Mouse (Mus musculus): Measurements from ENCODE around the gene Gm10959. TPM values are rescaled to one million over a fixed set of nuclear protein-coding genes. Genes with fewer than 3 reads are reported as not detected.
"Not testable (repeated sequence)": the region's sequence is repeated elsewhere in the genome, so short reads cannot be mapped to it uniquely, and the experiment has no call there.

The Gm10959 gene
- polyA plus RNA-seq (2017; shearing (Covaris generic)): not detected

DNA sequence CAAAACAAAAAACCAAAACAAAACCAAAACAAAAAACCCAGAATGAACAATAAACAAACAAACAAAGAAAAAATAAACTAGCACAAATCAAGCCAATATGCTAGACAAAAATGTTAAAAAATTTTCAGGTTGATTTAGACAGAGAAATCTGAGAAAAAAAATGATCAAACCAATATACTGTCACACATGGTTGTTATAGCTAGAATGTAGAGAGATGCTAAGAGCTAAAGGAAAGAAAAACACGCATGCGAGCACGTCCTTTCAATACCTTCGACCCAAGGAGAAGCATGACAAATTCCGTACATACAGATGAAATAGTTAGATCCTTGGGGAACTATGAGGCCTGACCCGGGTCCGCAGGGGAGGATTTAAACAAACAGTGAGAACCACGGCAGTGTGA is at the start of gene Gm10959:
Gene Gm10959, minus strand, starts transcription at position 101 of the 400 bp plus-strand sequence.
- no peak for ATAC-seq

DNA sequence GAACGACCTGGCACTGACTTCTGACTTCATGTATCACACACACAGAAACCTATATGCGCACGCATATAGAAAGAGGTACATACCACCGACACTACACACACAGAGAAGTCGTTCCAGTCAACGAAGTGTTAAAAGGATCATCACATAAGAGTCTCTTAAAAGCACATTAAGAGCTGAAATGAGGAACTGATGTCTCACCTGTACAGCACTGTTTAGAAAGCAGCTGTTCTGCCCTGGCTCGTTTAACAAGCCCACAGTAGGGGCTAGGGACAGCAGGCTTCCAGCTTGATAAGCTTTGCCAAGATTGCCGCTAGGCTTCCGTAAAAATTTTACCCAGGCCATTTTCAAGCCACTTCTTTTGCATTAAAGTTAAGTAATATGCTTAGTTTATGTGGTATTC is 49.2 kb upstream of the Gm10959 start:
- no peak for ATAC-seq

DNA sequence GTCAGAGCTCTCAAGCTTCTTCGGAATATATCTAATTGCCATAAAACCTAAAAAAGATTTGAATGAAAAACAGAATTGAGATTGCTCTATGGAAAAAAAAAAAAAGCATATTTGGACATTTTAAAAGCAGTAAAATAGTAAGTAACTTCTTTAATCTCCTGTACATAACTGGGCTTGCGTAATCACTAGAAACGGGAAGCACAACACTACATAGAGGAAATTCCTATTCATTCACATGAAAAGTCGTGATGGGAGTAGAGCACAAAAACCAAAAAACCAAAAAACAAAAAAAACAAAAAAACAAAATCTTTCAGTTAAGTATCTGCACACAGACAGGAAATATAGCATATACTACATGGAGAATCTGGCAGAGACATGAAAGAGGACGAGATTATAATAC is 45.1 kb upstream of the Gm10959 start:
- ATAC-seq: no peak

DNA sequence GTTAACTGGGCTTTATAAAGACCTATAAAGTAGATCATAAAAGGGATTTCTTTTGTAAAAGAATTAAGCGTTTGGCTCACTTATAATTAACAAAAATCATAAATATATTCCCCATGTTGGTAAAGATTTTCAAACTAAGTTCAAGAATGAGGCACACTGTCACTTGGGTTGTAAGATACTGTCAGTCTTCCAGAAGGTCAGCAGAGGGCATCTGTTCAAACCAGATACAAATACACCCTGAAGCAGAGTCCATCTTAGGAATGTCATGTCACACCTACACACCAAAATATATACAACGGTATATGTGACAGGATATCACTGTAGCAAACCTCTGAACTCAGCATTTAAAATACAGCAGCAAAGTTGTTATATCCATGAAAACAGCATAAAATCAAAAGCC is 31.0 kb upstream of the Gm10959 start:
- ATAC-seq: no peak

DNA sequence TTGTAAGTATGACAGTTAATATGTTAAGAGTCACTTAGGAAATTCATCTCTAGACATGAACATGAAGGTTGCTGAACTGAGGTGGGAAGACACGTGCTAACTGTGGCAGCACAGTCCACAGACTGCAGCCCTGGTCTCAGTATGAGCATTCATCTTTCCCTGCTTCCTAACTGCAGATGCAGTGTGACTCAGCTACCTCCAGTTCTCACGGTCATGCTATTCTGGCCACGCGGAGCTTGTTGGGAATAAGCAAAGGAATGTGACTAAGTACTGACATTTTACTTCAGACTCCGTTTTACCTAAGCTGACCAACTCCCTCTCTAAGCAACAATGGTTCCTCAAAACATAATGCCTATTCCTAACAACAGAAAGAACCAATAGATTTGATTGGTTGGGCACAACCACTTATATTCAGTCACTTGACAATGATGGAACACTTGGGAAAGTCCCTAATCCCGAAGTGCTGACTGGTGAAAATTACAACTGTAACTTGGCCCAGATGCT is 24.3 kb upstream of the Gm10959 start:
- no peak for ATAC-seq

DNA sequence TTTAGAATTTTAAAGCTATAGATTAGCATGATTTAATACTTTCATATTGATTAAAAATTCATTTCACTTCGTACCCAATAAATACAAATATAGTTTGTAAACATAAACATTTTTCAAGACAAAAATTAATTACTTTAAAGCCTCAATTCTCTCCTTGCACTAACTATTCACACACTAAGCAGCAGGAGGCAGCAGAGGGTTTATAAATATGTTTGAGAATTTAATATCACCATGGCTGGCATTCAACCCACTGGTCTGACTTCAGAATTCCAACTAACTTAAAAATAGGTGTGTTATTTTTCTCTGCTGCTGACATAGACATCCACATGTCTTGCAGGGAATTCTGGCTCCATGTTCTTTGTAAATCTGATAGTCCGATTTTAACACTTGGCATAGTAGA is 20.1 kb upstream of the Gm10959 start:
- peak; percentile 72 for ATAC-seq

DNA sequence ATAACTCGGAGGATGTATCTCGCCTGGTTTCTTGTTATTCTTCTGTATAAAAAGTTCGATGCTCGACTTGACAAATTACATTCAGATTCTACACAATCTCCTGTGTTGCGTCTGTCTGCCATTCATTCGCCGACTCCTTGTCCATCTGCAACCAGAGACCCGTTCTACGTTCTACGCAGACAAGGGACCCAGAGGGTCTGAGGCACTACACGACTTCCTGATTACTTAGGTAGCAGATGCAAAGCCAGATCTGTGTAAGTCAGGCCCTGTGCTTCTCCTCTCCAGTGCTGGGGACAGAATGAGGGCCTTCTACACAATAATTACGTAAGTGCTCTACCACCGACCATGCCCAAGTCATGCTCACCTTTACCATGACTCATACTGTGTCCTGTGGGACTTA is 18.0 kb upstream of the Gm10959 start:
- not testable (repeated sequence) for ATAC-seq

DNA sequence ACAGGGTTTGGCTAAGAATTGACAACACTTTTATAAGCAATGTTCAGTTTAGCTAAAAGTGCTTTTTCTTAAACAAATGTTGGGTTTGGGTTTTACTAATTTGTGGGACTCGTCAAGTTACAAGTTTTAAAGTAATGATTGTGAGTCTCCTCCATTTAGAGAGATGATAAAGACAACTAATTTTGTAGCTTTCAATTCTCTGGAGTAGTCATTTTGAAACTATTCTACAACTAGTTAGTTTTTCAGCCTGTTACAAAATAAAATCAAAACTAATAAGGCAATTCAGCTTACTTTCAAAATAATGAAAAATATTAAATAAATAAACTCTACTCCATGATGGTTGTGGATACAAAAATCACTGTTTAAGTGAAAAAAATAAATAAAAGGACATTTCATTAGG is 13.3 kb upstream of the Gm10959 start:
- no peak for ATAC-seq

DNA sequence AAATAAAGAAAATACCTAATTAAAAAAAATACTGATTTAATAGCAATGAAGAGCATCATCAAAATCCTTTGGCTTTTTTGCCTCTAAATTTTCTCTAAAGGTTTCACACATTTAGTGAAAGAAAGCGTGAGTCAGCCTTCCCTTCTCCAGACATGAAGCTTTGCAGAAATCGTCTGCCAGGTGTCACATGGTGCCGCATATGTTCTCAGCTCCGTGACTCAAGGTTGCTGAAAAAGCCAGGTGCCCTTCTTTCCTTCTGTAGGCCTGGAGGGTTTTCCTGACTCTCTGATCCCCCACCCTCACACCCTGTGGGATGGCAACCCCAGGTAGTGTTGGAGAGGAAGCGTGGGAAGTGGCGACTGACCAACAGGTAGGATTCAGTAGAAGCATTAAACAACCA is 10.6 kb upstream of the Gm10959 start:
- no peak for ATAC-seq

DNA sequence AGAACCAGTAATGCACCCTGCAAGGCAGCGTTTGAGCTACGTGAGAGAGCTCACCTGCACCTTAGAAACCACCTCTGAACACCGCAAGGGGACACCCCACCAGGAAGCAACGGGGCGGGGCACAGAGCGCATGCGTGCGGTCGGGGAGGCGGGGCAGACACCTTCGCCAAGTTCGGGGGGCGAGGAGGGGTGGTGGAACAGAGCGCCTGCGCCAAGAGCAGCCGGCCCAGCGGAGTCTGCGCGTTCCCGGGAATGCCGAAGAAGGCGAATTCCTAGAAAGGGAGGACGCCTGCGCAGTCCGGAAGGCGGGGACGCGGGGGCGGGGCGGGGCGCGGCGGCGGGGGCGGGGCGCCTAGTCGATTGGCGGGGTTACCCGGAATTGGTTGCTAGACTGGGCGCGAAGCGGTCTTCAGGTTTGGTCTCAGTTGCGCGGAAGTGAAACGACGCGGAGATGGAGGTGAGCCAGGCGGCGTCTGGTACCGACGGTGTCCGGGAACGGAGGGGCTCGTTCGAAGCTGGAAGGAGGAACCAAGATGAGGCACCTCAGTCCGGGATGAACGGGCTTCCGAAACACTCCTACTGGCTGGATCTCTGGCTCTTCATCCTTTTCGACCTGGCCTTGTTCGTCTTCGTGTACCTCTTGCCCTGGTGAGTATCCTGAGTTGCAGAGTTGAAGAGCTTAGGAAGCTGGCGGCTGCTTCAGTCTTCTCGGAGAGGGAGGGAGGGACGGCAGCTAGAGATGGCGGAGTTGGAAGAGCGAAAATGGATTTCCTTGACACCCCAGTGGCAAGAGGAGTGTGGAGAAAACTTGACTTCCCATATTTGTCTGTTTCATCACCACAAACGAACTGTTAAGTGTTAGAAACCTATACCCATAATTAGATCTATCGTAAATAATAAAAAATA is 5.1 kb upstream of the Gm10959 start, which contains the start of gene 1810037I17Rik:
Gene 1810037I17Rik, plus strand, starts transcription at position 195 of the 906 bp plus-strand sequence.
- peak; percentile 88 for ATAC-seq

DNA sequence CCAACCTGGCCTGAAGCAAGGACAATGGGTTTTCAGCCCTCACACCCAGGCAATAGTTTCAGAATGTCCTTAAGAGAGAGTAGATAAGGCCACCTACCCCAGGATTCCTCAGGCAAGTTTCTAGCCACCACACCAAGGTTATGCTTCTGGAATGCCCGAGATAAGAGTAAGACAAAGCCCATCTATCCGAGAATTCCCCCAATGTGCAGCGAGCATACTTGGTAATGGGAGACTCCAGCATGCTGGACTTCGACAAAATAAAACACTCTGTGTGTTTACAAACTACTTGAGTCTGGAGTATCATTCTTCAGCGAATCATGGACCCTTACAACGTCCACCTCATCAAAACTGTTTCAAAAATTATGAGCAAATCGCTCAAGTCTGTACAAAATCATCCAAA is 4.0 kb upstream of the Gm10959 start:
- ATAC-seq: no peak

DNA sequence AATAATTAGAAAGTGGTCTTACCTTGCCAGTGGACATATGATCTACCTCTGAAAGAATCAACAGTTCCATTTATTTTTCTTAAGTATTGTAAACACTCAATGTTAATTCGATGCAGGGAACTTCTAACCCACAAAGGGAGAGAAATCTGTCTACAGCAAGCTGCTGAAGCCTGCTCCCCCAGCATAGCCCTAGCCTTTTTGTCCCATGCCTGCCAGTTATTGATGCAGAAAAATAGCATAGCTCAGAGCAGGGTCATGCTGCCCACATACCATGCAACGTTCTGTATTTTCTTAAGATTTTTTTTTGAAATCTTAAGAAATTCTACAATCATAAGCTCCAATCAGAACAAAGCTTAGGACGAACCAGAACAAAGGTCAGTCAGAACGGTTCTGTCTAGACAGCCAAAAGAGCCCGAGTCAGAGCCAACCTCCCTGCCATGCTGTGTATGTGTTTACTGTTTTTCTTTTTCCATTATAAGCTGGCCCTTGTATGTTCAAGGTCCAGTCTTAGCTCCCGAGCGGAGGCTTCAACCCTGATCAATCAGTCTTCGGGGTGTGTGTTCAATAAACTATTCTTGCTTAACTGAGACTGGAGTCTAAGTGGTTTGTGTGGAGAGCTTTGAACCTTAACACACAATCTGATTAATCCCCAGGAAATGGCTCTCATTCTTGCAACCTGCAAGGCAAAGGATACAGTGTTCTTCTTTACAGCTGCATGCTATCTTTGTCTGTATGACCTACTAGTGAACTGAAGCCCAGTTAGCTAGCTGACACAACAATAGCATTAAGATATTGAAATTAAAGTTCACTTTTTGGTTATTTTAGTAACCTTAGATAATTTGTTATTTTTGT is 2.7 kb upstream of the Gm10959 start:
- no peak for ATAC-seq

DNA sequence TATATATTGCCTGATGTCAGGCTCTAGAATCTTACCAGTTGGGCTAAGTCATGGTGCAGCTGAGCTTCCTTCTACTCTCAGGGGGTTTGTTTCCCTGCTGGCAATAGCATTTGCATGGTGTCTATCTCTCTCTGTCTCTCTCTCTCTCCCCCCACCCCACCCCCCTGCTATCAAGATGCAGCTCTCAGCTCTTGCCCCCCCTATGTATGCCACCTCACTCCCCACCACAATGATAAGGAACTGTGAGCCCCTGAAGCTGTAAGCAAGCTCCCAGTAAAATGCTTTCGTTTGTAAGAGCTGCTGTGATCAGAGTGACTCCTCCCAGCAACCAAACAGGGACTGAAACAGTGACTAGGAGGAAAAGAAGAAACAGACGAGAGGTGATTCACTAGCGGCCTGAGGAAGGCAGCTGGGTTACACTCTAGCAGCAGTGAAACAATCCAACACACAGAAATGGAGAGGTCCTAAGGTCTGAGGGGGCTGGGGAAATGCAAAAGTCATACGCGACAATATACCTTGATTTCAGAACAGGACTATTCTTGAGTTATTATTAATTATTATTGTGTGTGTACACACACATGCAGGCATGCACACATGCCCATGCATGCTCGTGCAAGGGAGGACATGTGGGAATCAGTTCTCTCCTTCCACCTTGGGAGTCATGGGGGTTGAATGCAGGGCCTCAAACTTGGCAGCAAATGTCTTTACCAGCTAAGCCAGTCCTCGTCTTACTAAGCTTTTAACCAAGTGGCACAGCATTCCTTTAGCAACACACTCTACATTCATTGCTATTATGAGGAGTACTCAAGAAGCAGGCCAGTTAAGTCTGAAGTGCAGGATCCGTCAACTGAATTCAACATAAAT is 1.6 kb upstream of the Gm10959 start:
- no peak for ATAC-seq

DNA sequence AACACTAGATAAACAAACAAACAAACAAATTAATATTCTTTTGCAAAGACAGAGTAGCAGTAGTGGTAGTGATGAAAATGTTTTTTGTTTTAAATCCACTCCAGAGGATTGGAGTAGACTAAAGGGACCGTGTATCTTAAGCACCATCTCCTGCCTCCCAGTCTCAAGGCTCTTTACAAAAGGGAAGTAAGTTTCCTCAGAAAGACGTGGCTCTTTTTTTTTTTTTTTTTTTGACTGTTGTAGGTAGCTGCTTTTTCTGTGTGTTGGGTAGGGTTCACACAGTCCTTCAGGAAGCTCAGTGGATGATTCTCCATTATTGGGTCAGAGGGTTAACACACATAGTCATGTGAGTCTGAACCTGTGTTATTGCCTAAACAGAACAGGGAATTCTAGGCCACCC is 488 bp downstream of the Gm10959 start:
- ATAC-seq: no peak

DNA sequence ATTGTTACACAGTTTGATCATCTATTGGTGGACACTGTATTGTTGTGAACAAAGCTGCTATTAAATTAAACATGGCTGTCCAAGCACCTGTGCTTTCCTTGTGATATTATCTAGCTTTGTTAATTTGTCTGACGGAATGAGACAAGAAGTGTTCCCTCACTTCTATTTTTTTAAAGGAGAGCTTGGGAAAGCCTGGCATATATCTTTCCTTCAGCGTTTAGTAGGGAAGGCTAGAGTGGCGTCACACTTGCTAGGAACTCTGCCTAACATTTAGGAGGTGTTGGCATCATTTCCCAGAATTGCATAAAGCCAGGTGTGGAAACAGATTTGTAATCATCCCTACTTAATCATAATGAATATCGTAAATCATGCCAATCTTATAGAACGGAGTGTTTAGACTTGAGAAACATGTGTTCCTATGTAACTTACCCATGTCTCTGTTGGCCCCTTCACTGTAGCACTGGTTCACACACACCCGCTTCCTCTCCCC is 2.9 kb downstream of the Gm10959 start:
- ATAC-seq: no peak

DNA sequence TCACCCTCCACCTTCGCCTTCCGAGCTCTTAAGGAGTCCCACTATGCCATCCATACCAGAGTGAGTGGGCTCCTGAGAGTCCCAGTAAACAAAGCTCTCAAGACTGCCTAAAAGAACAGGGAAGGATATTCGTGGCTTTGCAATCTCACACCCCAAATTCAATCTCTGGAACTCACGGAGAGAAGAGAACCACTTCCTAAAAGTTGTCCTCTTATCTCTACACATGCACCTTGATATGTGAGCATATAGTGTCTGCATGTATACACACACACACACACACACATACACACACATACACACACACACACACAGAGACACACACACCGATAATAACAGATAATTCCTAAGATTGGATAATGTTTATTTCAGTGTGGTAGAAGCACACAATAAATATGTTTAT is 3.7 kb downstream of the Gm10959 start:
- ATAC-seq: no peak

DNA sequence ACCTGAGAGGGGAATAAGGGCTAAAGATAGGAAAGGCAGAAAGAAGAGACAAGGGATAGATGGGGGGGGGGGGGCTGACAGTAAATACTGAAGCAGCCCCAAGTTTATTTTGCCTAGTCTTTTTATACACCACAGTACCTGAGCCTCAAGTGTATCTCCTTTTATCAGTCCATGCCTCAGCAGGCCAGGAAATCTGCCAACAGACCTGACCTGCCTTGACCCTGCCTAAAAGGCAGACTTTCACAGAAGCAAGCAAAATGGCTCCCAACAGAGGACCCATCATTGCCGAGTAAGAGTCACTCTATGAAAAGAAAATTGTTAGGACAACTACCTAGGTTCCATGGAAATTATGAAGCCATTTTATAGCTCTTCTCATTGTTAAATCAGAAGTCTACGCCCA is 11.3 kb downstream of the Gm10959 start:
- ATAC-seq: no peak

DNA sequence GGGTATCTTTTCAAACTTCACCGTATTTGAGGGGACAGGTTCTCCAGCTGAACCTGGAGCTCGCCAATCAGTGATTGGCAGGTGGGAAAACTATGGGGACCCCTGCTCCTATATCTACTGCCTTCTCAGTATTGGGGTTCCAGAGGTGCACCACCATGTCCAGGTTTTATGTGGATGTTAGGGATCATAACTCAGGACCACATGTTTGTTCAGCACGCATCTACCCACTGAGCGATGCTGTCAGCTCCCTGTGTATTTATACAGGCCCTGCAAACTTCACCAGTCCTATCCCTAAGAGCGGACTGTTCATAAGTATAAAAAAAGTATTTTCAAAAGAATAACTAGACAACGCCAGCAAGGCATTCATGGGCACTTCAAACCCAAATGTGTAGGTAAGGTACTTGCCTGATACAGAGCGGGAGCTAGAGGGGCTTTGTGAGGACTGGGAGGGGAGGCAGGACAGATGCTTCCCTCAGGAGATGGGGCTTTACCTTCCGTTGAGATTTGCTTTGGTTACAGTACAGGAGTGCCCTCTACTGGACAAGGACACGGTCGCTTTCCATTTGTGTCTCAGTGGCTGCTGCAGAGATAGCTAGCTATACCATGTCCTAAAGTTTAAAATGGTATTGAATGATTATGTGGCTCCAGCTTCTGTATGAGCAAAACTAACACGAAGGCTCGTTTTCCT is 15.3 kb downstream of the Gm10959 start:
- no peak for ATAC-seq

DNA sequence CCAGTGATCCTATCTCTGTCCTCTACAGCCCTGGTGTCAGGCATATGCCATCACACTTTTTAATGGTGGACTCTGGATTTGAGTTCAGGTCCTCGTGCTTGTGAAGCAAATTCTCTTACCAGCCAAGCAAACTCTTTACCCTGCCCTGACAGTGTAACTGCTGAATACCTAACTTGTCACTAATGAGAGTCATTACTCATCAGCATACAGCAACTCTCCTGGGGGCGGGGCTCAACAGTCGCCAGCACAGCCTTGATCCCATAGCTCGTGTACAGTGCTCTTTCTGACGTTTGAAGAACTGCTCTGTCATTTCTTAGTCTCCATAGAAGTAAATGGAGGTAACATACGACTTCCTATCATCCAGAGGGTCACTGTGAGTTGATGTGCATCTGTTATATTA is 20.9 kb downstream of the Gm10959 start:
- ATAC-seq: no peak

DNA sequence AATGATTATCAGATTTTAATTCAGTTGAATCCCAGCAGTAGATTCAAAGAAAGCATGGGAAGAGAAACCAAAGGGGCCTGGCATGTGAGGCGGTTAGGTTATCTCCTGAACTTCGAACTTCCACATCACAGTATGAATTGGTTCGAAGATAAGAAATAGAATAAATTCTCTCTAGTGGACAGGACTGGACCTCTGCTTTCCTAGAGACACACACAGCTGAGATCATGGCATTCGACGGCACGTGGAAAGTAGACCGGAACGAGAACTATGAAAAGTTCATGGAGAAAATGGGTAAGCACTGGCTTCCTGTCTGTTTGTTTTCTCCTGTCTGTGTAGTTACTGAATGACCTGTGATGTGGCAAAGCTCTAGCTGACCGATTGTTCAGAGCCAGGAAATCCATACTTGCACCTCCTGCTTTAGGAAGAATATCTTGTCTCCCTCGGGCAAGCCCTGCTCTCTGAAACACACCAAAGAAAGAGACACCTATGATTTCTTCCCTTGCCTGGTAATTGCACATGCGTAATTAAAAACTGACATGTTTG is 23.9 kb downstream of the Gm10959 start:
- no peak for ATAC-seq

DNA sequence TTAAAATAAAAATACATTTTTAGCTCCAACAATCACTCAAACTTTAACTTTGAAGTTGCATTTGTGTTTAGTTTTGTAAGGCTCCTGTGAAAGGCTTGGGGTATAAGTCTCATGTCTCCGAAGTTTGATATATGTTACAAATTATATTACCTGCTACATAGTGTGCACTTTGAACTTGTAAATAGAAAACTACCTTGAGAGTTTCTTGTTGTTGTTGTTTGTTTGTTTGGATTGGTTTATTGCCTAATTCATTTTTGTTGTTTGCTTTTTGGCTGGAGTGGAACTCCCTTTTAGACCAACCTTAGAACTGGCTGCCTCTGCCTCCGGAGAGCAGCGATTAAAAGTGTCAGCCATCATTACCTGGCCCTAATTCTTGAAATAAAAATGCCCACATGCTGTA is 24.4 kb downstream of the Gm10959 start, which contains the start of gene Fabp2:
Gene Fabp2, plus strand, starts transcription at position 301 of the 400 bp plus-strand sequence.
- no peak for ATAC-seq

Data from inflammation-experienced regulatory T-cells, adult 6 months (primary cell).